Mouse (Mus musculus): ENCODE data around the gene Cyp4f39. TPM values are rescaled to one million over a fixed set of nuclear protein-coding genes. Genes with fewer than 3 reads are reported as not detected.

Gene Cyp4f39
- polyA plus RNA-seq, 1 experiment from 2014 or later = 0.15 TPM

DNA sequence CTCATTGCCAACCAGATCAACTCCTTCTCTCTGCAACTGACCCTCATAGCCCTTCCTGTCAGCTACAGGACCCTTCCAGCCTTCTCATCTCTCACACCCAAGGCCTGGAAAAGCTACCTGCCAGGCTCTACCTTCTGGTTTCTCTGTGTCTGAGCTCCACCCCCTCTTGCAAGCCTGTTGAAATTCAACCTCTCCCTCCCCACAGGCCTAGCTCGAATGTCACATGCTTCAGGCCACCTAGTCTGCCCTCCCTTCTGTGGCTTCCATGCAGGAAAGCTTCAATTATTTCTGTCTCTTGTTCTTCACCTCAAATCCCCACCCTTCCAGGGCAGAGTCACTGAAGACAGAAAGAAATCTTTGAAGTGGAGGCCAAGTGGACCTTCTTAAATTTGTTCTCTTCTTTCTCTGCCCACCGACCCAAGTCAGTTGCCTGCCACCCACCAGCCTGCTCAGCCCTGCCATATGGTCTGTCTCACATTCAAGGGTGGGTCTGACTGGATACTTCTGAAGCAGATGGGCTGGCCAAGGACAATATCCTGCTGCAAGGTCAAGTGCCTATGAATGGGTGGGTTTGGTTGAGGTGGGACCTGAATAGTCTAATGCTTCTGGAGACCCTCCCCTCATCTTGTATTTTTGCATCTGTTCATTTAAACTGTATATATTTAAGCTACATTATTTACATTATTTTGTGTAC, 1.5 kb upstream of the Cyp4f39 start:
- 46% methylated on average over 2 of the region's 2 CpGs for WGBS
- no peaks in the 10 kb centered on the region for H3K36me3 ChIP-seq (ENCODE audit: control insufficient read depth, insufficient read depth, low read length)
- H3K27ac ChIP-seq (ENCODE audit: low read depth, low read length) = no peak overlapping the region
- H3K4me3 ChIP-seq (ENCODE audit: low read depth, low read length) = no peak overlapping the region
- H3K4me1 ChIP-seq (replicated peaks; ENCODE audit: control insufficient read depth, insufficient read depth, low read length) = peaks cover 4% of the 10 kb centered on the region
- ATAC-seq (replicated peaks; ENCODE audit: low FRiP score) (no peak), DNase-seq (ENCODE audit: low spot score) (no peak)
- H3K27me3 ChIP-seq (replicated peaks; ENCODE audit: control insufficient read depth, insufficient read depth, low read length) = peaks cover 13% of the 10 kb centered on the region; the same call in 1 of the 2 replicates
- no peak overlapping the region for H3K9ac ChIP-seq (ENCODE audit: low read depth, low read length)
- no peaks in the 10 kb centered on the region for H3K9me3 ChIP-seq (ENCODE audit: control insufficient read depth, low read length)
- H3K4me2 ChIP-seq = no peak overlapping the region

DNA sequence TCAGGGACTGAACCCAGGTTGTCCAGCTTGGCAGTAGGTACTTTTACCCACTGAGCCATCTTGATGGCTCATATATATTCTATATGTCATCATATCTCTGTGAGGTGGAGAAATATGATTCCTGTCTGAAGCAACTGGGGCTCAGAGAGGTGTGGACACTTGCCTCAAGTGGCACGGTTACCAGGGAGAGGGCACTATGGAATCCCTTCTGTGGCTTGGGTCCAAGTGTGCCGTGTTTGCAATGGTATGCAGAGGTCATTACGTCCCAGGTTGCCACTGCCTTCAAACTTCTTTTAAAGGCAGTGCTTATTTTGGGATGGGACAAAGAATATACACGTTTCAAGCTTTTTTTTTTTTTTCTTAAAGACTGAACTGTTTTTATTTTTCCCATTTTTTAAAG, 1.7 kb downstream of the Cyp4f39 start:
- H3K27me3 ChIP-seq (replicated peaks; ENCODE audit: control insufficient read depth, insufficient read depth, low read length) = peaks cover 13% of the 10 kb centered on the region; the same call in 1 of the 2 replicates
- no peak overlapping the region for H3K4me3 ChIP-seq (ENCODE audit: low read depth, low read length)
- ATAC-seq (replicated peaks; ENCODE audit: low FRiP score) (no peak), DNase-seq (ENCODE audit: low spot score) (no peak)
- H3K9ac ChIP-seq (ENCODE audit: low read depth, low read length) = no peak overlapping the region
- H3K9me3 ChIP-seq (ENCODE audit: control insufficient read depth, low read length) = no peaks in the 10 kb centered on the region
- H3K4me1 ChIP-seq (replicated peaks; ENCODE audit: control insufficient read depth, insufficient read depth, low read length) = peaks cover 4% of the 10 kb centered on the region
- H3K27ac ChIP-seq (ENCODE audit: low read depth, low read length) = no peak overlapping the region
- WGBS = 68% methylated on average over 4 of the region's 4 CpGs
- no peak overlapping the region for H3K4me2 ChIP-seq
- H3K36me3 ChIP-seq (ENCODE audit: control insufficient read depth, insufficient read depth, low read length) = no peaks in the 10 kb centered on the region

DNA sequence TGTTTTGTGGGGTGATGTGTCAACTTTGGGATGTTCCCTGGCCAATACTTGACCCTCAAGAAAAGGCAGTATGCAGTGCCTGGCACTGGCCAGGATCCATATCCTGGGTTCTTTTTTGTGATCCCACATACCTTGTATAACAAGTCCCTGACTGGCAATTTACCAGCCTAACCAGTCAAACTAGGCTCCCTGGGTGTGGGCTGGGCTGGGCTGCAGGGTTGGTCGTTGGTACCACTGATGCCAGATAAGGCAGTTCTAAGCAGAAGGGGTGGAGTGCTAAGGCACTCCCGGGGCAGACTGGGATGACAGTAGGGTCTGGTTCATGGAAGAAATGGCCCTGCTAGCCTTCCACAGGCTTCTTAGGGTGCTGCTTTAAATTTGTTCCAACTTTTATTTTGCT, 2.5 kb downstream of the Cyp4f39 start:
- H3K27ac ChIP-seq (ENCODE audit: low read depth, low read length) = no peak overlapping the region
- H3K4me3 ChIP-seq (ENCODE audit: low read depth, low read length) = no peak overlapping the region
- H3K36me3 ChIP-seq (ENCODE audit: control insufficient read depth, insufficient read depth, low read length) = no peaks in the 10 kb centered on the region
- H3K9me3 ChIP-seq (ENCODE audit: control insufficient read depth, low read length) = no peaks in the 10 kb centered on the region
- no peak overlapping the region for H3K4me2 ChIP-seq
- DNase-seq (ENCODE audit: low spot score) = no peak
- H3K4me1 ChIP-seq (replicated peaks; ENCODE audit: control insufficient read depth, insufficient read depth, low read length) = peaks cover 4% of the 10 kb centered on the region
- no peak overlapping the region for H3K9ac ChIP-seq (ENCODE audit: low read depth, low read length)
- 21% methylated on average over 2 of the region's 2 CpGs for WGBS
- ATAC-seq (replicated peaks; ENCODE audit: low FRiP score) = peak; percentile 73; the same call in 1 of the 2 replicates
- H3K27me3 ChIP-seq (replicated peaks; ENCODE audit: control insufficient read depth, insufficient read depth, low read length) = peaks cover 13% of the 10 kb centered on the region; the same call in 1 of the 2 replicates

DNA sequence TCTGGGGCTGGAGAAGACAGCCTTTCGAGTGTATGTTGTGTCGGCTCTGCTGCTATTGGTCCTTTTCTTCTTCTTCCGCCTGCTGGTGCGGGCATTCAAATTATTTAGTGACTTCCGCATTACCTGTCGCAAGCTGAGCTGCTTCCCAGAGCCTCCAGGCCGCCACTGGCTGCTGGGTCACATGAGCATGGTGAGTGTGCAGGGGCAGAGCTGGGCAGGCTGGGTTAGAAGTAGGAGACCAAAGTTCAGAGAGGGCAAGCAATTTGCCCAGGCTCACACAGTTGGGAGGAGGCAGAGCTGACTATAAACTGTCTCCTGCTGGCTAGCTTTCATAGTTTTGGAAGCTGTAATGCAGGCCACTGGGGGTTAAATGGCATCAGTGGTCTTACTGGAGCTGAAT, 16.0 kb downstream of the Cyp4f39 start:
- no peak overlapping the region for H3K27ac ChIP-seq (ENCODE audit: low read depth, low read length)
- H3K4me2 ChIP-seq = no peak overlapping the region
- no peaks in the 10 kb centered on the region for H3K4me1 ChIP-seq (replicated peaks; ENCODE audit: control insufficient read depth, insufficient read depth, low read length)
- peaks cover 4% of the 10 kb centered on the region for H3K27me3 ChIP-seq (replicated peaks; ENCODE audit: control insufficient read depth, insufficient read depth, low read length)
- H3K9ac ChIP-seq (ENCODE audit: low read depth, low read length) = no peak overlapping the region
- no peaks in the 10 kb centered on the region for H3K9me3 ChIP-seq (ENCODE audit: control insufficient read depth, low read length)
- WGBS = 58% methylated on average over 7 of the region's 7 CpGs
- ATAC-seq (replicated peaks; ENCODE audit: low FRiP score) (no peak), DNase-seq (ENCODE audit: low spot score) (no peak)
- no peaks in the 10 kb centered on the region for H3K36me3 ChIP-seq (ENCODE audit: control insufficient read depth, insufficient read depth, low read length)
- no peak overlapping the region for H3K4me3 ChIP-seq (ENCODE audit: low read depth, low read length)

DNA sequence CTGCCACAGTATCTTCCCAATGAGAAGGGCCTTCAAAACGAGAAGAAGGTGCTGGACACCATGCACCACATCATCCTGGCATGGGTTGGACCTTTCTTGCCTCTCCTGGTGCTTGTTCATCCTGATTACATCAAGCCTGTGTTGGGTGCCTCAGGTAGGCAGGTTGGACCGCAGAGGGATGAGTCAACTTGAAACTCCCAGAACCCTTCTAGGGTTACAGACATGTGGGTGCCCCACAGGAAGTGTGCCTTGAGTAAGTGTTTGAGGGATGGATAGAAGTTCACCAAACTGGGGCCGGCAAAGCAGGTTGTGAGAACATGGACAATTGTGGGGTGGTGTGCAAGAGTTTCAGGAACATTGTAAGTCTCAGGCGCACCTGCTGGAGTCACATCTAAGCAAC, 18.3 kb downstream of the Cyp4f39 start:
- 71% methylated on average over 4 of the region's 4 CpGs for WGBS
- no peak overlapping the region for H3K9ac ChIP-seq (ENCODE audit: low read depth, low read length)
- no peak overlapping the region for H3K4me3 ChIP-seq (ENCODE audit: low read depth, low read length)
- no peaks in the 10 kb centered on the region for H3K4me1 ChIP-seq (replicated peaks; ENCODE audit: control insufficient read depth, insufficient read depth, low read length)
- H3K27ac ChIP-seq (ENCODE audit: low read depth, low read length) = no peak overlapping the region
- no peak for DNase-seq (ENCODE audit: low spot score)
- H3K4me2 ChIP-seq = no peak overlapping the region
- peaks cover 4% of the 10 kb centered on the region for H3K27me3 ChIP-seq (replicated peaks; ENCODE audit: control insufficient read depth, insufficient read depth, low read length)
- H3K9me3 ChIP-seq (ENCODE audit: control insufficient read depth, low read length) = no peaks in the 10 kb centered on the region
- no peak for ATAC-seq (replicated peaks; ENCODE audit: low FRiP score)
- H3K36me3 ChIP-seq (ENCODE audit: control insufficient read depth, insufficient read depth, low read length) = no peaks in the 10 kb centered on the region

DNA sequence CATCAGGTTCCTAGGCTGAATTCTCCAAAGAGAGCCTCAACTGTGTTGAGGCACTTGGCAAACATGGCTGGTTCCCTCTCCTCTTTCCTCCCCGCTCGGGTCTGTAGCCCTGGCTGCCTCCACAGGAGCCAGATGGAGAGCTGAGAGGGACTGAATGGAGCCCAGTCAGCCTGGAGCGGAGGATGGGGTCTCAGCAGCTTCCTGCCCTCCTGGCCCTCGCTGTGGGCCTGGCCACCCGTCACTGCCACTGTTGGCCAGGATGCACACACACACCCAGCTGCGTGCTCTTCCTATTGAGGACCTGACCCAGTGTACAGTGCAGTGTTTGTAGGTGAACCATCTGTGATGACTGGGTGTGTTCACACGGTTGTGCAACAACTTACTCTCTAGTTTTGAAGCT, 19.7 kb downstream of the Cyp4f39 start:
- Histone ChIP-seq H3K27ac (ENCODE audit: low read depth, low read length) (no peak overlapping the region), H3K36me3 (ENCODE audit: control insufficient read depth, insufficient read depth, low read length) (no peaks in the 10 kb centered on the region), H3K9ac (ENCODE audit: low read depth, low read length) (no peak overlapping the region), H3K4me1 (replicated peaks; ENCODE audit: control insufficient read depth, insufficient read depth, low read length) (no peaks in the 10 kb centered on the region), H3K4me2 (no peak overlapping the region), H3K9me3 (ENCODE audit: control insufficient read depth, low read length) (no peaks in the 10 kb centered on the region), H3K27me3 (replicated peaks; ENCODE audit: control insufficient read depth, insufficient read depth, low read length) (peaks cover 4% of the 10 kb centered on the region), H3K4me3 (ENCODE audit: low read depth, low read length) (no peak overlapping the region)
- WGBS = 51% methylated on average over 7 of the region's 7 CpGs
- ATAC-seq (replicated peaks; ENCODE audit: low FRiP score) = no peak
- DNase-seq (ENCODE audit: low spot score) = no peak

DNA sequence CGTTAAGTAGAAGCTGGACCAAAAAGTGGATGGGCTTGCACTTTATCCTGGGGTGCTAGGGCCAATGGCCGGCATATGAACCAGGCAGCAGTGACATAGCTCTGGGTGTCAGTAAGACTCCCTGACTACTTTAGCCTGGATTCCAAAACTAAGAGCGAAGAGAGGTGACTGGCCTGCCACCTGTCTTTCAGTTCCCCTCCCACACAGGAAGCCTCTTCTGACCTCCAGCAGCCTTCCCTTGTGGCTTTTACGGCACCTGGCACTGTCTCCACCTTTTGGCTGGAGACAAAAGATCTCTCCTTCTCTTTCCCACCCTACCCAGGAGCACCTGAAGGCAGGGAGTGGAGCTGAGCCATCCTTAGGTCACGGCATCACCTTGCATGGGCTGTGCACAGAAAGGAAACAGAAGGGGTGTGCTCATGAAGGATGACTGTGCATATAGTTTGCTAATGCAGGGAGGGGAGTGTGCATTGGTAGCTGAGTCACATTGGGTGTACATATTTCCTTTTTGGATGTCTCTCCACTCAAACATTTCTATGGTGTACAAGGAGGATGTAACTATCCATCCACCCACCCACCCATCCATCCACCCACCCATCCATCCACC, 22.5 kb downstream of the Cyp4f39 start:
- no peaks in the 10 kb centered on the region for H3K9me3 ChIP-seq (ENCODE audit: control insufficient read depth, low read length)
- no peak for ATAC-seq (replicated peaks; ENCODE audit: low FRiP score)
- WGBS = 76% methylated on average over 5 of the region's 5 CpGs
- no peak overlapping the region for H3K9ac ChIP-seq (ENCODE audit: low read depth, low read length)
- no peak for DNase-seq (ENCODE audit: low spot score)
- peaks cover 8% of the 10 kb centered on the region for H3K27me3 ChIP-seq (replicated peaks; ENCODE audit: control insufficient read depth, insufficient read depth, low read length)
- no peak overlapping the region for H3K27ac ChIP-seq (ENCODE audit: low read depth, low read length)
- no peak overlapping the region for H3K4me2 ChIP-seq
- no peaks in the 10 kb centered on the region for H3K36me3 ChIP-seq (ENCODE audit: control insufficient read depth, insufficient read depth, low read length)
- no peak overlapping the region for H3K4me3 ChIP-seq (ENCODE audit: low read depth, low read length)
- peaks cover 2% of the 10 kb centered on the region; the same call in 1 of the 2 replicates for H3K4me1 ChIP-seq (replicated peaks; ENCODE audit: control insufficient read depth, insufficient read depth, low read length)

DNA sequence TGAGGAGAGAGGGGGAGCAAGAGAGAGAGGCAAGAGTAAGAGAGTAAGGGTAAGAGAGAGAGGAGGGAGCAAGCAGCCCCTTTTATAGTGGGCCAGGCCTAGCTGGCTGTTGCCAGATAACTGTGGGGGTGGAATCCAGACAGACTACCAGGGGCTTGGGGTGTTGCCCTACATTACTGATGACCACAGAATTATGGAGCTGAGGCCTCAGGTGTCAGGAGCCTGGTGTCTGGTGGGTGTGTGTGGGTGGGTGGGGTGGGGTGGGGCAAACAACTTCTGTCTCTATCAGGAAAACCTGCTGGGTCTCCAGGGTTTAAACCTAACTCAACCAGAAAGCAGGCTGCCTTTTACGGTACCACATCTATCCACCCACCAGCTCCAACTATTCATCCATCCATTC, 24.7 kb downstream of the Cyp4f39 start:
- no peaks in the 10 kb centered on the region for H3K36me3 ChIP-seq (ENCODE audit: control insufficient read depth, insufficient read depth, low read length)
- no peak overlapping the region for H3K4me2 ChIP-seq
- H3K9ac ChIP-seq (ENCODE audit: low read depth, low read length) = no peak overlapping the region
- no peak for DNase-seq (ENCODE audit: low spot score)
- no peak overlapping the region for H3K27ac ChIP-seq (ENCODE audit: low read depth, low read length)
- peak; percentile 45; the same call in 1 of the 2 replicates for ATAC-seq (replicated peaks; ENCODE audit: low FRiP score)
- H3K27me3 ChIP-seq (replicated peaks; ENCODE audit: control insufficient read depth, insufficient read depth, low read length) = peaks cover 15% of the 10 kb centered on the region
- H3K4me1 ChIP-seq (replicated peaks; ENCODE audit: control insufficient read depth, insufficient read depth, low read length) = peaks cover 2% of the 10 kb centered on the region; the same call in 1 of the 2 replicates
- 71% methylated on average over 1 of the region's 1 CpGs for WGBS
- H3K9me3 ChIP-seq (ENCODE audit: control insufficient read depth, low read length) = no peaks in the 10 kb centered on the region
- no peak overlapping the region for H3K4me3 ChIP-seq (ENCODE audit: low read depth, low read length)

DNA sequence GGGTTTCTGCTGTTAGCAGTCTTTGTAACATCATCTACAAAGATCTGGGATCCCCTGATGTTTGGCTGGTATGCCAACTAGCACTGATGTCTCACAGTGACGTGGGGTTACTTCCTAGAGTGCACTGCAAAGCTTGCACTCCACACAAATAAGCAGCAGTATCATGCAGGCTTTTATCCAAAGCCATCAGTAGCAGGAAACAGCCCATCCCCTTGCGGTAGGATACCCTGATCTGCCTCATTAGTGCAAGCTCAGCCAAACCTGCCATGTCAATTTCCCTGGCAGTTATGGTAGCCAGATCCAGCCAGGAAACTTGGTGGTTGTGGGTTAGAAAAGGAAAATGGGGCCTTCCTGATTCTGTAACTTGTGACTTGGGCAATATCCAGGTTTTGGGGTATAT, 26.2 kb downstream of the Cyp4f39 start:
- H3K36me3 ChIP-seq (ENCODE audit: control insufficient read depth, insufficient read depth, low read length) = no peaks in the 10 kb centered on the region
- 44% methylated on average over 2 of the region's 2 CpGs for WGBS
- H3K27me3 ChIP-seq (replicated peaks; ENCODE audit: control insufficient read depth, insufficient read depth, low read length) = peaks cover 16% of the 10 kb centered on the region
- H3K4me1 ChIP-seq (replicated peaks; ENCODE audit: control insufficient read depth, insufficient read depth, low read length) = peaks cover 2% of the 10 kb centered on the region; the same call in 1 of the 2 replicates
- no peak overlapping the region for H3K9ac ChIP-seq (ENCODE audit: low read depth, low read length)
- no peak overlapping the region for H3K27ac ChIP-seq (ENCODE audit: low read depth, low read length)
- no peak overlapping the region for H3K4me3 ChIP-seq (ENCODE audit: low read depth, low read length)
- no peaks in the 10 kb centered on the region for H3K9me3 ChIP-seq (ENCODE audit: control insufficient read depth, low read length)
- DNase-seq (ENCODE audit: low spot score) (no peak), ATAC-seq (replicated peaks; ENCODE audit: low FRiP score) (no peak)
- H3K4me2 ChIP-seq = no peak overlapping the region
